Mouse (Mus musculus) MEL-GATA-1-ER (cell line): ENCODE data around the gene Hmces.

Experiments used
- DNase-seq: peaks from one replicate; pipeline ENCODE4 v3.0.0-alpha.2; 2012; ENCODE audit warnings: low read depth; ENCODE audit errors: extremely low read depth

Hmces gene

DNA sequence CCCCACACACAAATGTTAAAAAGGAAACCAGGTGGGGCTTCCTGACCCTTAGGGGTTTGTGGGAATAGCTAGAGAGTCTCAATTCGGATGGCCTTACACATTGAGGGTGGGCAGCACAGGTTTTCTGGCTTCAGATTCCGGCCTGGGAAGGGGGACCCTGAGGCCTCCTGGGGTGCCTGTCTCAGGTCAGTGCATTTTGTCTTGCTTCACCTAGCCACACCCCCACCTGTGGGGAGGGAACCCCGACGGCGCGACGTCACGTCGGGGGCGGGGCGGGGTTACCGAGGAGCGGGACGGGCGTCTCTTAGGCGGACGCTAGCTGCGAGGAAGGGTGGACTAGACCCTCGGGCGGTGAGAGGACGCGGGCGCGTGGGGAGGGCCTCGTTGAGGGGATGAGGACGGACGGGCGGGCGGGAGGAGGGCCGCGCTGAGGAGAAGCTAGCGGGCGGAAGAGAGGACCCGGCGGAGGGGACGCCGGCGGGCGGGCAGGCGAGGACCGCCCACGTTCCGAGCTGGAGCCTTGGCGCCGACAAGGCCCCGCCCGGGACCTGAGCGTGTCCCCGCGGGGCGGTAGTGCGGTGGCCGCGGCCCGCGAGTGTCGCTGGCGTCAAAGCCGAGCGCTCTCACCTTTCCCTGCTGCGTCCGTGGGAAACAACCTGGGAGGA is at the start of gene Hmces:
Hmces (plus strand) TSS at position 275 of the 665 bp plus-strand sequence.
- DNase-seq: no peak

DNA sequence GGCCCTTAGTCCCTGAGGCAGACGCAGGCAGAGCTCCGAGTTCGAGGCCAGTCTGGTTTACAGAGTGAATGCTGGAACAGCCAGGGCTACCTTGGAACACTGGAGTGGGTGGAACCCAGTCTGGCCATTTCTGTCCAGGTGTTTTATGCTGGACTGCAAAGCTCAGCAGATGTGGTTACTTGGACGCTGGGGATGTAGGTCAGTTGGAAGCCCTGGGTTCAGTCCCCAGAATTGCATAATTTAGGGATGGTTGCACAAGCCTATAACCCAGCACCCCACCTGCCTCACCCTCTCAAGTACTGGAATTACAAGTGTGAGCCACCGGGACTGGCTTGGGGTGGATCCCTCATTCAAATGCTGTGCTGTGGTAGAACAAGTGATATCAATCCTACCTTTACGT is 47.5 kb upstream of the Hmces start:
- DNase-seq: no peak

DNA sequence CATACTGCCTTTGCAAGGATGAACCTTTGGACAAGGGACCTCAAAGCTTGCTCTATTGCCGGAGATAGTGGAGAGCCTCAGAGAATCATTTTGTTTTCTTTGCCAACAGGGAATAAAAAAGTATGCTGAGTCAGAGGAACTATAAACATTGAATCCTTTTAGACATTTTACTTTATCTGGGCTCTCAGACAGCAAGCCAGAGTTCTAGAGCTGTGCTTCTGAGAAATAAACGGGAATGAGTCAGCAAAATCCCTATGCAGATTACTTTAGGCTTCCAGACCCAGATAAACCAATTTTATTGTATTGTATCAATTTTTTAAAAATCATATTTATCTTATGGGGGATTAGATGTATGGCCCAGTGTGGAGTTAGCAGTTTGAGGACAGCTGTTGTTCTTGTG is 46.5 kb upstream of the Hmces start:
- DNase-seq: peak; percentile 59

DNA sequence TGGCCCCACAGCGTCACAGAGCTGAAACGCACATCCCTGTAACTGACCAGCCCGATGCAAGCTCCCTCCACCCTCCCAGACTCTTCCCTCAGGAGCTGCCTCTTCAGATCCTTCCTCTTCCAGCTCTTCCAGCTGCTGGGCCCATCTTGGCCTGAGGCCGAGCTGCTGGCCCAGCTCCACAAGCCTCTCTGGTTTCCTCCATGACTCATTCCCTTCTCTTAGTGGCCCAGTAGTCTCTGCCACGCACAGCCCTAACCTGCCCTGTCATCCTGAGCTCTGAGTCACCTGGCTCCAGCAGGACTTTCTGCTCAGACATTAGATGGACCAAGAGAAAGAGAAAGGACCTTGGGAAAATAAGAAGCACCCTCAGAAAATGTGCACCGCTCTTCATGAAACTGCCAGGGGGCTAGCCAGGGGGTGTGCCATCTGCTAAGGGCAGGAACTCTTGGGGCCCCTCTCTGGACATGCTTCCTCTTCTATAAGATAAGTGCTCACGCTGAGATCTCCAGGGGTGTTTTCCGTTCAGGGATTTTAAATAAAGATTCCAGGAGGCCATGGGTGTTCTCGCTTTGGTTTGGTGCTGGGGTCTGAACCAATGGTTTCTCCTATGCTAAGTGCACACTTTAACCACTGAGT is 44.7 kb upstream of the Hmces start:
- DNase-seq: no peak

DNA sequence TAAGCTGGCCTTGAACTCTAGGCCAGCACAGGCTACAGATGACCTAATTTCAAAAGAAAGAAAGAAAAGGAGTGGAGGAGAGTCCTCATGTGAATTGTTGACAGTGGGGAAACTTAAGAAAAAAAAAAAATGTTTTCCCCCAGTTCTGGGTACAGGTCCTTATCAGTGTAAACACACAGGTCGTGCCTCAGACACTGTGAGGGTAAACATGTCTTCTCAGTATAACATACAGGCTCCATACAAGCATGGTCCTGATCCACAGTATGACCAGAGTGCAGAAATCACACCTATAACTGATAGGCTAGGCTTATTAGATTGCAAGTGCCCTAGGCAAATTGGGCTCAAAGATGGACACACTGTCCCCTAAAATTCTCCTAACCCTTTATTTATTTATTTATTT is 43.3 kb upstream of the Hmces start:
- DNase-seq: no peak

DNA sequence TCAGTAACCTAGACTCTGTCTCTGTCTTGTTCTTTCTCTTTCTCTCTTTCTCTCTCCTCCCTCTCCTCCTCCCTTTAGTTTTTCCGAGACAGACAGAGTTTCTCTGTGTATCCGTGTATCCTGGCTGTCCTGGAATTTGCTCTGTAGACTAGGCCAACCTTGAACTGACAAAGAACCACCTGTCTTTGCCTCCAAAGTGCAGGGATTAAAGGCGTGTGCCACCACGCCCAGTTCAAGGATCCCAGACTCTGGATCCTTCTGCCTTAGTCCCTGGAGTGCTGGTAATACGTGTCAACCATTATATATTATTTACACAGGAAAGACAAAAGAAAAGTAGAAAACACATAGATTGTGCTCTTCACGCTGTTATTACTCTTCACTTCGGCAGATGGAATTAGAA is 42.5 kb upstream of the Hmces start:
- DNase-seq: no peak

DNA sequence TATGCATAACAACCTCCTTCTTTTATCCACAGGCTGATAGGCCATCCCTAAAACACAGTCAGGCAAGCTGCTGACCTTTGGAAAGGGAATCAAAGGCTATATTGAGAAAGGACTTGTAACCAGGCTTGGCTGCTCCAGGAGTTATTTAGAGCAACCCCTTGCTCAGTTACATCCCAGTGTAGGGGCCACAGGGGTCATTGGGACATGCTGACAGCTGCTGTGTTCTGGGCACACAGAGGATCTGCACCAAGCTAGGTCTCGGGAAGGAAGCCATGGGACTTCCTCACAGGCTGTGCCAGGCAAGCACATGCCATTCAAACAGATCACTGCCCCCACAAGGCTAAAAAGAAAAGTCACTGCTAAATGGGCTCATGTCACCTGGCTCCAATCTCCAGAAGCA is 40.6 kb upstream of the Hmces start:
- no peak for DNase-seq

DNA sequence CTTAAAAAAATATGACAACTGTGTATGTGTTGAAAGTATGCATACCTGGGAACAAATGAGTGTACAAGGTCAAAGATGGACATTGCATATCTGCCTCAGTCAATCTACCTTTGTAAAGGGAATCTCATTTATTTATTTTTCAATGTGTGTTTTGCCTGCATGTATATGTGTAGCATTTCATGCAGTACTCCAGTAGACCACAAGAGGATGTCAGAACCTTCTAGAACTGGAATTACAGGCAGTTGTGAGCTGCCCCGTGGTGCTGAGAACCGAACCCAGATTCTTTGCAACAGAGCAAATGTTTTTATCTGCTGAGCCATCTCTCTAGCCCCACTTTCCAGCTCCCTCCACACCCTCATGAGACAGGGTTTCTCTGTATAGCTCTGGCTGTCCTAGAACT is 39.8 kb upstream of the Hmces start:
- no peak for DNase-seq

DNA sequence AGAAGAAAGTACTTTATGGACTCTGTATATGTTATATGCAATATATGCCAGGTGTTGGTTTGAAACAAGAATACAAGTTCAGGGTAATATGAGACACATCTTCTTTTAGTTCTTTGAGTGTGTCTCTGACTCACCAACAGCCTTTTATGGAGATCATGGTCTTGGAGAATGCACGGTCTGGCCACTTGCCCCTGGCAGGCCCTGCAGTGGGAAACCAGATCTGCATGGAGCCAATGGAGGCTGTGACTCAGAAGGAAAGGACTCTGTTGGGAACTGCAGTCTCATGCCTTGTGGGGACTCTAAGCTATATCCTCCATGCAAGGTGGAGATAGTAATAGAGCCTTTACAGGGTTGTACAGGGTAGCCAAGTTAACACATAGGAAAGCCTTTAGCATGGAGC is 38.7 kb upstream of the Hmces start:
- no peak for DNase-seq

DNA sequence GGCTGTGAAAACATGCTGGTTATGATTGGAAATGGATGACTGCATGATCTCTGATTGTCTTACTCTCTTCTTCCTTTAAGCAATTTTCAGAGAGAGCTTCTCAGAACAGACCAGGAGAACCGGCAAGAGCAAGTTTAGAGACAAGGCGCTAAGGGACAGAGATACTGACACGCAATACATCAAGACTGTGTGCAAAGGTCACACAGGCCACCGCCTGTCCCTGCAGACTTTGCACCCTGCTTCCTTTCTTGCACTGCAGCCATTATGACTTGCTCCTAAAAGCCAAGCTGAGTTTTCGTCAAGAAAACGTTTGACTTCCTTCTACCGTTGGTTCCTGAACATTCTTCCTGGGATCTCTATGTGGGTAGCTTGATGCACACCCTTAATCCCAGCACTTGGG is 38.2 kb upstream of the Hmces start:
- no peak for DNase-seq

DNA sequence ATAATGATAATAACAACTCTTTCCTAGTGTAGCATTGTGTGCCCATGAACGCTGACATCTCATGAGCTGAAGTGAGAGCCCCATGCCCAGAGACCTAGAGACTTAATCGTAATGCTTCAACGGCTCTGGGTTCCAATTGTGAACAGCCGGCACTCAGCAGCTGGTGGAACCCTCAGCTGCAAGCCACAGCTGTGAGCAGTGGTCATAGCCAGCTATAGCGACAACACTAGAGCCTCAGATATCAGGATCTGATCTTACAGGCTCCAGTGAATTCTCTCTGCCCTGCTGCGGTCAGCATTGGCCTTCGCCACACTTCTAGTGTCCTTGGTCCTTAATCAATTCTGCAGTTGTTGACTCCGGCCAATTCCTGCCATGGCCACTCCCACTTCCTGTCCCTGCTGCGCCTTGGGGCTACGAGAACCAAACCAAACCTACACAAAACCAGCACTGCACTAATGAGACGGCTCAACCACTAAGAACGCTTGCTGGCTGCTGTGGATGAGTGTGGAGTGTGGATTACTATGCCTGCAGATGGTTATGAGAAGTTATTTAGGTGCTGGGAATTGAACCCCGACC is 37.6 kb upstream of the Hmces start:
- no peak for DNase-seq

DNA sequence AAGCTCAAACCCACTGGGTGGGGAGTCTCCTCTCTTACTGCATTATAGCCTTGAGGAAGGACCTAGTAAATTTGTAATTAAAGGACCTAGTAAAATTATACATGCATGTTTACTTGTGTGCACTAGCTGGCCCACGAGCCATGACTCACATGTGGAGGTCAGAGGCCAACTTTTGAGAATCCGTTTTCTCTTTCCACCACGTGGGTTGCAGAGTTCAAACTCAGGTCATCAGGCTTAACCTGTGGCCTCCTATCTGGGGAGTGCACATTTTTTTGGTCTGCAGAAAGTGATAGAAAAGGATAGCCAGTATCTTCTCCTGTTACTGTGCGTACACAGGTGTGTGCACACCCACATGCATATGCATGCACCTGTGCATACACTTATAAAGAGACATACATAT is 34.7 kb upstream of the Hmces start:
- DNase-seq: no peak

DNA sequence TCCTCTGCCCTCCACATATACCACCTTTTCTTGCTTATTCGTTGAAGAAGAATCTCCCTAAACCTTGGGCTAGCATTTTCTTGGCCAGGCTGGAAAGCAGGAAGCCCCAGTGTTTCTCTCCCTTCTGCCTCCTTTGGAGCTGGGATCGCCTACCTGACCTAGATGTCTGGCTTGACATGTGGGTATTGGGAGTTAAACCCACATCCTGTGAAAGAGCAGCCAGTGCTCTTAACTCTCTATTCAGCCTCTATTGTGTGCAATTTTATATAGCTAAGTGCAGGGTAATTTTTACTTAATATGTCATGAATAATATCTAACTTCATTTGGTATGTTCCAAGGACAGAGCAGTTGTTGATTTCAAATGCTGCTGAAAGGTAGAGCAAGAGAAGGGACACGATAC is 34.1 kb upstream of the Hmces start:
- no peak for DNase-seq

DNA sequence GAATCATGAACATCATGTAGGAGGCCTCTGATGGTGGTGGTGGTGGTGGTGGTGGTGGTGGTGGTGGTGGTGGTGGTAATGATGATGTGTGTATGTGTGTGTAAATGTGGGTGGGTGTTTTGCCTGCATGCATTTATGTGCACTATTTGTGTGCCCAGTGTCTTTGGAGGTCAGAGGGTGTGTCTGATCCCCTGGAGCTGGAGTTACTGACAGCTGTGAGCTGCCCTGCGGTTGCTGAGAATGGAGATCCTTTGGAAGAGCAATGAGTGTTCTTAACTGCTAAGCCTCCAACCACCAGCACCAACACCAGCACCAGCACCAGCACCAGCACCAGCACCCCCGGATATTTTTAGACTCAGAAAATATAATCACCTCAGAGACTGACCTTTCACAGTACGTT is 31.5 kb upstream of the Hmces start:
- no peak for DNase-seq

DNA sequence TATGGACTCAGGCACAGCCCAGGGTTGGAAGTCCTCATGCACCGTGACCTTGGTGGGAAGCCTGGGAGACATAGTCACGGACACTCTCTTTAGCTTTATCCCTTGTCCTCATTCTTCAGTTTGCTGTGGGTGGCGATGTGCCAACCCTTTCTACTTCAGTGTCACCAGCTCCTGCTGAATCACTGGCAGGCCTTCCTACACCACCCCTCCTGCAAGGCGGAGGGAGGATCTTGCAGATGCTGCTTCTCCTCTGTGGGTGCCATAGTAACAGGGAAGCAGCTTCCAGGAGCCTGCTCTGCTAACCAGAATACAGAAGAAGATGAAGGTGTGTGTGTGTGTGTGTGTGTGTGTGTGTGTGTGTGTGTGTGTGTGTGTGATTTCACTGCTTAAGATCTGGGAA is 30.9 kb upstream of the Hmces start:
- no peak for DNase-seq

DNA sequence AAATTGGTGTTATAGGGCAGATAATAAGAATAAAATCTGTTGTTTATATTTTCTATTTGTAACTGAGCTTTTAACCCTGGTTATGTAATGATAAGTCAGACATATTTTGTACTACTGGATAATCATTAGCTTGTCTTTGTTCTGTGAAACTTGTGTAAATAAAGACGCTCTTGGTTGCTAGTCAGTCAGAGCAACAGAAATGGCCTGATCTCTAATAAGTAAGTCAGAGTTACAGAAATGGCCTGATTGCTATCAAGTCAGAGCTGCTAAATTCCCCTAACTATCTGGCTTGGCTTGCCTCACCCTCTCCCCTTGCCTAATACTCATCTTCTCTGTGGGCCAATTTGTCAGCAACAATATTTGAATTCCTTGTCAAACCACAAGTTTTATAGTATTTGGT is 27.0 kb upstream of the Hmces start:
- no peak for DNase-seq

DNA sequence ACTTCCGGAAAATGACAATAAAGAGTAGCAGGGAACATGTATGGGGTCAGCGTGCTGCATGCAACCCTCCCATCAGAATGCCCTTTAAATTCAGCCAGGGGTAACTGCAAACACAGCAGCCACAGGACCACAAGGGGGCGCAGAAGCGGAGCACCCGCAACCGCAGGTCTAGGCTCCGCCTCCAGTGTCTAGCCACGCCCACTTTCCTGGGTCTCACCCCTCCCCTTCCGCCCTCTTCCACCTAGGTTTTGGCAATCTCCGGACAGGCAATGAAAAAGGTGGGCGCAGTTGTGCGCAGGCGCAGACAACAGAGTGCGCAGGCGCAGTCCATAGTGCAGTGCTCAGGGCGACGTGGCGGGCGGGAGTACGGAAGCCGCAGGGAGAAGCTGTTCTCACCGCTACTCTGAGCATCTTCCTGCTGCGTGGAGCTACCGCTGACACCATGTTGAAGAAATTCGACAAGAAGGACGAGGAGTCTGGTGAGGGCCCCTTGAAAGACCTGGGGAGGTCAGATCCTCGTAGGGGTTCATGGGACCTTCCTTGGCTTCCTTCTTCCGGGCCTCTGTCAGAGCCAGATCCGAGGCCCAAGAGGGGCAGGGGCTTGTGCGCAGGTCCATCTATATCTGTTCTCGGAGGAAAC is 26.0 kb upstream of the Hmces start, which contains the start of gene Copg1:
Copg1 (plus strand) TSS at position 221 of the 640 bp plus-strand sequence.
- DNase-seq: peak; percentile 93

DNA sequence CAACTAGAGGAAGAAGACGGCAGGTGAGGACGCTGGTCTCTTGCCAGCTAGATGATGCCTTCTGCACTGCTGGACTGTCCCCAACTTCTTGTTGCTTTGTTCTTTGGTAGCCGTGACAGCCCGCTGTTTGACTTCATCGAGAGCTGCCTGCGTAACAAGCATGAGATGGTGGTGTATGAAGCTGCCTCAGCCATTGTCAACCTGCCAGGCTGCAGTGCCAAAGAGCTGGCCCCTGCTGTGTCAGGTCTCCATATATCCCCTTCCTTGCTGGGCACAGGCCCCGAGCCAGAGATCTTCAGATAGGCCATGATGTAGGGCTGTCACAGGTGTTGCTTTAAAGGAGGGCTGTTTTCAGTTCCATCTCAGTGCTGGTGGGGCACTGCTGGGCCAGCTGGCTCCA is 19.8 kb upstream of the Hmces start:
- DNase-seq: no peak

DNA sequence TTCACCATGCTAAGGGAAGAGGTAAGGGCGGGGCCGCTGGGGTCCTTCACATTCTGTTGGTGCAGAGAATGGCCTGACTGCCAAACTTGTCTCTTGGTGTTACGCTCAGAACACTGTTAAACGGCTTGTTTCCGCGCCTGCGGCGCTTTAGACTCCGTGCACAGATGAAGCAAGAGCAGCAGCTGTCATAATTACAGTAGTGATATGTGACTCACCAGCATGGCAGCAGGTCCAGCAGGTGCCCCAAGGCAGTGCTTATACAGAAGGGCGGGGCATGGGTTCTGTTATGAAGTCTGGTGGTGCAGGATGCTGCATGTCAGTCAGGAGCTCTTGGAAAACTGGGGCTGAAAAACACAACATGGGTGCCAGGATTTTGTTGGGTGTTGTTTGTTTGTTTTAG is 15.7 kb upstream of the Hmces start:
- no peak for DNase-seq

DNA sequence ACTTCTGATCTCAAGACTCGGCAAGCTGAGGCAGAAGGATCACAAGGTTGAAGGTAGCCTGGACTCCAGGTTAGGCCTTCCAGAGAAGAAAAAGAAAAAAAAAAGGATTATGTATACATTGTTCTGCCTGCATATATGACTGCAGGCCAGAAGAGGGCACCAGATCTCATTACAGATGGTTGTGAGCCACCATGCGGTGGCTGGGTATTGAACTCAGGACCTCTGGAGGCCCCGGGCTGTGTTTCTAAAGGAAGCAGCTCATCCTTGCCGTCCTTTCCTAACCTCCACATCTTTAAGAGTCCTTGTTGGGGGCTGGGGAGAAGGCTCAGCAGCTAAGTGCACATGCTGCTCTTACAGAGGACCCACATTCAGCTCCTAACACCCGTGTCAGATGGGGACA is 7.1 kb upstream of the Hmces start:
- DNase-seq: no peak

DNA sequence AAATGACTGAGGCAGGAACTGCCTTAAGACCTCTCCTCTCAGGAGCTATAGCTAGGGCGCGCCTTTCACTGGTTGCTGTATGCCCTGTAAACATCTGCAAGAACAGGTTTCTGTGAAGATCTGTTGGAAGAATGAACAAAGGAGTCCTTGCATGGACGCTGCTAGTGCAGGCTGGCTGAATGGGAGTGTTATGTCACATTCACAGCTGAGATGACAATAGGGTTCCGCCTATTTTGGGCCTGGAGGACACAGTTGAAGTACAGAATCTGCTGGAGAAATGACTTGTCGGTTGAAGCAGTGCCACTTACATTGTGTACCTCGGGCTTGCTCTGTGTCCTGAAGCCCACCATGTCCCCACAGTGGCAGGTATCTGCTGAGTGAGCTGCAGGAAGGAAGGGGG is 4.6 kb upstream of the Hmces start:
- DNase-seq: no peak

DNA sequence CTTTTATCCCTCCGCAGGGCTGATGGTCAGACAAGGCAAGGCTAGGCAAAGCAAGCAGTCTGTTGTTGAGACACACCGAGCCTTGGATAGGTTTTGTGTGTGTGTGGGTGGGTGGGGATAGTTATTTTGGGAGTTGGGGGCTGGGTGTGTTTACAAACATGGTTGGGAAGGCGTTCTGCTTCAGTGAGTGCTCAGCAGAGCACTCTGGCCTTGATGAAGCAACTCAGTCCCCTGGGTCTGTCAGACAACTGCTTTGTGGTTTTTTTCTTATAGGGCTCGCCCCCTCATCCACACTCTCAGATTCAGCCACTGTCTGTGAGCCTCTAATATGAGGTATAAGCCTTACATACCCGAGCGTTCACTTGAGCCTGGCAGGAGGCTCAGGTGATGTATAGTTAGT is 2.2 kb upstream of the Hmces start:
- DNase-seq: no peak
